Mouse (Mus musculus) CD4-positive, CD25-positive, alpha-beta regulatory T cell, adult 4 months (primary cell): Measurements from ENCODE around the gene Ebf1. TPM values are rescaled to one million over a fixed set of nuclear protein-coding genes. Genes with fewer than 3 reads are reported as not detected.

ENCODE experiments used
- ATAC-seq: one replicate; pipeline ENCODE4 v1.8.0; 2017
- polyA plus RNA-seq, 2 experiments: library from polyadenylated mRNA; unstranded; fragments of 100-300 nt; shearing (Covaris generic); gene quantifications; one replicate each; pipeline ENCODE4 v1.2.1; 2017

Ebf1 gene
- polyA plus RNA-seq, 2 experiments from 2014 or later: 0.30 to 3.9 TPM

DNA sequence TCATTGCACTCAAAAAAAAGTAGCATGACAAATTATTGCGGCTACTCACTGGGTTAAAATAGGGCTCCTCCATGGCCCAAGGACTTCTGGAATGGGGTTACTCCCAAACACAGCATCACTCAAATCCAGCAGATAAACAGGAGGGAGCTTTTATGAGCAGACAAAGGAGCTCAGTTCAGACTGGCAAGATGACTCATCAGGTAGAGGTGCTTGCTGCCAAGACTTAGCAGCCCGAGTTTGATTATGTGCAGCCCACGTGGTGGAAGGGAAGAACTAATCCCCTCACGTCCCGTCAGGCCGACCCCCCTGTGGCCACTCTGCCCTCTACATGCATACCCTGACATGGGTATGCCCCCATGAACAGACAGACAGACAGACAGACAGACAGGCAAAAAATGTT is 285.0 kb downstream of the Ebf1 start:
- ATAC-seq: no peak

DNA sequence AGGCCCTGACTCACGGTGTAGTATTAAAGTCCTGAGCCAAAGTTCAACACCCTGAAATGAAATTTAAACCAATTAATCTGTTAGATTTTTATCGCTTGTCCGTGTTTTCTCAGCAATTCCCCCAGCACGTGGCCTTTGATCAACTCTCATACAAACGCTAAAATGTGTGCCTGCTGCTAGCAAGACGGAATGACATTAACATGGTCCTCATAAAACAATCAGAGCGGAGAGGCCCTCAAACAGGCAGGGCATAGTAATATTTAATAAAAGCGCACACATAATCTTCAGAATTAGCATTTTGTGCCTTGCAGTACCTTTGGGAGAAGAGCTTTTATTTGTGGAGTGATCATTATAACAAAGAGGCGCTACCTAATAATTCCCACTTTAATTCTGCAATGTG is 287.0 kb downstream of the Ebf1 start:
- no peak for ATAC-seq

DNA sequence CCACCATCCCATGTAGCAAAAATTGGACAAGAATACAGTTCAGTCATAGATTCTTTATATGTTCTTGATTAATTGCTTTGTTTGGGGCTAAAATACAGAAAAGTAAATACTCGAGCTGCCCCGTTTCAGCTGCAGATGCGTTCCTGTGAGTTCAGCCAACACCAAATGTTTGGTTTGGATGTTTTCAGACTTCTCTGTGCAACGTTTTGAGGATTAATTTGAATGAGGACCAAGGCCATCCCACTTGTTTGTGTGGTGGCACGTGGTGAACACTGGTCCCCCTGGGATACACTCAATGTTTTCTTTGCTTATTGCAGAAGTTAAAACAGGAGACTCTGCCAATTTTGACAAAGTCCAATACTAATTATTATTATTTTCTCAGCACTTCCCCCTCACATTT is 289.3 kb downstream of the Ebf1 start:
- no peak for ATAC-seq

DNA sequence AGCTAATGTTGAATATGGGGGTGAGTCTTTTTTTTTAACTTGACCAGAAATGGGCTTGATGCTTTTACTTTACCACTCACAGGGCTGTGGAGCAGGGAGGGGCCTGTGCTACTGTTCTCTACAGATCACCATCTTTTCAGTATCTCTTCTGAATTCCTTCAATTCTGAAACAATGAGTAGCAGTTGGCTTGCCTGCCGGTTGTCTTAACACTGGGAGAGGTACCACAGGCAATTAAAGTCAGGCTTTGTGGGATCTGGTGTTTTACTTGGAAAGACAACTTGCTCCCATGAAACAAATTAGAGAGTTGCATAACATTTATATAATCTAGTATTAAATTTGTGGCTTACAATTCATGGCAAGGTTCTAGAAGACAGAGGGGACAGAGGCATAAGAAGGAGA is 294.6 kb downstream of the Ebf1 start:
- ATAC-seq: no peak

DNA sequence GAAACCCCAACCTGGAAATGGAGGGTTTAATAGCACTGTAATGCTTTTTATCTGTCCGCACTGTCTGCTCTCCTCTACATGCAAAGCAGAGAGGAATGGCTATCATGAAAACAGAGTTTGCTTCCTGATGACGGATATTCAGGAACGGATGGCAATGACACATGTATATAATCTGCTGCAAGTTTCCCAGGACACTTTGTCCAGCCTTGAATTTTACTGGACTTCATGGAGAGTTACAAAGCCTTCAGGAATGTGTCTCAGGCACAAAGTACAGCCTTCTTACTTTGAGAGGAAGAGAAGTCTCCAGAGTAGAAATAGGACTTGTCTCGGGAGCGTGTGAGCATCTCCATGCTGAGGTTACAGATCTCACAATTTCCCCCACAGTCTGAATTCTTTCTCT is 296.7 kb downstream of the Ebf1 start:
- ATAC-seq: no peak

DNA sequence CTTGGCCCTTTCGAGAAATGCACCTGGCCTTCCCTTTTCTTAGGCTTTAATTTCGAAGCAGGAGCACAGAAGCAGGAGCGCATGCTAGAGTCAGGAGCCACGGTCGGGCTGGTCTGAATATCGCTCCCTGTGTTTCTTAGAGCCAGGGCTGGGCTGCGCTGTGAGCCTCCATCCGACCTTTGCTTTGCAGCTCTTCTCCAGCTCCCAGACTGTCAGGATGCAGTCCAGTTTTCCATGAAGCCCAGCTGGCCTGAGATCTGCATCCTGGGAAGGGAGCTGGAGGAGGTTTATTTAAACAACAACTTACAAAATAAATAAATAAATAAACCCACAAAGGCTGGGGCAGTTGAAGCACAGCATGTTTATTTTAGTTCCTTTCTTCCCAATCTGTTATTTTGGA is 299.9 kb downstream of the Ebf1 start:
- no peak for ATAC-seq

DNA sequence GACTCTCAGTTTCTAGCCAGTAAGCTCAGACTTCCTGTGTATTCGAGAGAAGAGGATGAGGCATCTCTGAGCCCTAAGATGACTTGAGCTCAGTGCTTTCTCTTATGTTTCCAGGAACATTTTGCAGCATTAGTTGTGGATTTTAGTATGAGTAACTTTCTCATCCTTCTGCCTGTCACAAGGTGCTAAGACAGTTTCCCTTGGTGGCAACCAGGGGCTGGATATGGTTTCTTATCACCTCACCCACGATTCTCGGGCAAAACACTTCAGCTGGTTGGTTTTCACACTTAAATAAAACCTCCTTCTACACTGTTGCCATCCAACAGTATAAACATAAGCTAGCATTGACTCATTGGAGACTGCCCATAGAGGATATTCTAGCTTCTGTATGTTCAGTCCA is 306.0 kb downstream of the Ebf1 start:
- ATAC-seq: no peak

DNA sequence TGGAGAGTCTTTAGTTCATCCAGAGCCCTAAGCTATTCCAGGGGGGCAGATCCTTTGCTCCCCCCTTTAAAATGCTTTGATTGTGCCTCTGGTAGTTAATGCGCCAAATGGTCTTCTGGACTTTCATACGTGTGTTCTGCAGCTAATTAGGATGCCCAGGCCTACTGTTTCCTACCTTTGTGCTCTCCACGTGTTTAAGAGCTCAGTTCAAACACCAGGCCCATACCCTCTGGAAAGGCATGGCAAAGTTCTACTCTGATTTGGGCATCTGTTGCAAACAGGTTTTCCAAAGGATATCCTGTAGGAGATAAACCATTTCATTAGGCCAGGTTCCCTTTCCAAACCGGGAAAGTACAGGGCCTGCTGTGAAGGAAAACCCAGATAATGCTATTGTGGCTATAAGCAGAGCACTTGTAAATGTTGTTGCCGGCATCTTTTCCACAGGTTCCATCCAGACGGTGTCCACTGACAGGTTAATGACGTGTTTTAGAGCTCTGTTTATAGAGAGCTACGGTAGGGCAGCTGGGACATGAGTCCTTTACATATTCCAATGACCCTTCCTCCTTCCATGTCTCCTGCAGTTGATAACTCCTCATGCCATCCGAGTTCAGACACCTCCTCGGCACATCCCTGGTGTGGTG is 306.9 kb downstream of the Ebf1 start:
- ATAC-seq: no peak

DNA sequence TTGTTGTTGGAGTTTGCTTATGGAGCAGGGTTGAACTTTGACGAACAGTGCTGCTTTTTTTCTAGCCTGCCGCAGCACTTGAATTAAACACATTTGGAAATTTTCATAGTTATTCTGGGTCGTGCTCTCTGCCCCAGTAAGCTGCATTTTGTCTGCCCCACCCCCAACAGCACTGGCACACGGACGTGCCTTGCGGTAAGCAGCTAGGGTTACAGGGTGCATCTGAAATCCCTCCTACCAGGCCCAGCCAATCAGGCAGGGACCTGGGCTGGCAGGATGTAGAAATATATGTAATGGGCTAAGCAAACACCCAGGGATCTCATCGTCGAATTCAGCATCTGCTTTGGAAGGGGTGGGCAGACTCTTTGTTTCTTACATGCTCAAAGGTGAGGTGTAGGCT is 307.8 kb downstream of the Ebf1 start:
- peak; percentile 66 for ATAC-seq

DNA sequence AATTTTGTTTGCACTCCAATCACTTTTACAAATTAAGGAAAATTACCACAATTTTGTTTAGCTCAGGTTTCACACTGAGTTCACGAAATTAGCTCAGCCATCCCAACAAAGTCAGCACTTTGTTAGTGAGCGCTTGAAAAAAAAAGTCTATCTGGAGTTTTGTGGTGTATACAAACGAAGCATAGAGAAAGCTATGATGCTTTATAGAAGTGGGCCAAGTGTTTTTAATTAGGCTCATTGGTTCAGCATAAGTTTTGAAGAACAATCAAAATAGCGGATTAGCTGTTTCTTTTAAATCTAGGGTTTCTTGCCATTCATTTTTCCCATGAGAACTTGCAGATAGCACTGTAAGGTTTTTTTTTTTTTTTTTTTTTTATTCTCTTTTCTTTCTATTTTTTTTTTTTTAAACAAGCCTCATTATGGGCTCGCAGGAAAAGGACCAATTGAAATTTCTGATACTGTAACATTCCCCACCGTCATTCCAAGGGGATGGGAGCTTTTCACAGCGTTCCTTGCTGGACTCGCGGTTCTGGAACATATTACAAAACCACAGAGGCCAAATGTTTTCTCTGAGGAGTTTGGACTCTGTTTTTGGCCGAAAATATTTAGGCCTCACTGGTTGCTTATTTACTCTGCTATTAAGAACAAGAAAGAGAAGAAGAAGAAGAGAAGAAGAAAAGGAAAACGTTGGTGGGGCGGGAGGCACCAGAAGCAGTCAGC is 308.8 kb downstream of the Ebf1 start:
- no peak for ATAC-seq

DNA sequence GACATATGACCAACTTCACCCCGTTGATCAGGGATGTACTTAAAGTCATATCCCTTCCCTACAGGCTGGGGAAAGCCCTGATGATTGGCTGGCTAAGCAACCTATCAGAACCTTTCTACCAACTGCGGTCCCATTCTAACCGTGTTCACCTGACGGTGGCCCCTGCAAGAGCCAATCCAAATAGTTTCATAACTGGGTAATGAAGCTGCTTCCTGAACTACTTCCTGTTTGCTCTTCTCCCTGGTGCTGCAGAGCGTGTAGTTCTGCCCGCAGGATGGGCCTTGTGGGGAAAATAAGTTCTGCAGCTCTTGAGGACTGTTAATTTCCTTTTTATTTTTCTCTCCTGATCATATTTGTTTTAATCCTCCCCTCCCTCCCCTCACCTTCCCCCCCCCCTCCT is 311.3 kb downstream of the Ebf1 start:
- ATAC-seq: no peak

DNA sequence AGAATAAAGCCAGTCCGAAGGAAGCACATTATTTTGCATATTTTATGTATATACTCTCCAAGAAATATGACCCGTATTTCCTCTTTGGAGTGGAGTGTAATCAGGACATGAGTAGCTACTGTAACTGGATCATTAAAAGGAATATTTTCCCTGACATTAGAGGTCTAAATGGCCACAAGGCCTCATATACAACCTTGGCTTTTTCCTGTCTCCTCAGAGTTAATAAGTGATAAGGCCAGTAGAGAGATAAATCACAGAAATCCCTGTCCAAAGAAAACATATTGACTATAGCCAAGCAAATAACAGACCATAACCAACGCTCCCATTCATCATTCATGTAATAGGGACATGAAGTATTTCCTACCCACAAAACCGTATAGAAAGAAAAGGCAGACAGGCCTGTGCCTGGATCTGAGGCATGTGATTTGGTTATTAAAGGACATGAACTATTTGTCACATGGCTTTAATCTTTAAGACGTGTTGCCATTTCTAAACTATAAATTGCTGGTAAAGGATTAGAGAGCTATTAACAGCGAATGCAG is 315.9 kb downstream of the Ebf1 start:
- ATAC-seq: no peak

DNA sequence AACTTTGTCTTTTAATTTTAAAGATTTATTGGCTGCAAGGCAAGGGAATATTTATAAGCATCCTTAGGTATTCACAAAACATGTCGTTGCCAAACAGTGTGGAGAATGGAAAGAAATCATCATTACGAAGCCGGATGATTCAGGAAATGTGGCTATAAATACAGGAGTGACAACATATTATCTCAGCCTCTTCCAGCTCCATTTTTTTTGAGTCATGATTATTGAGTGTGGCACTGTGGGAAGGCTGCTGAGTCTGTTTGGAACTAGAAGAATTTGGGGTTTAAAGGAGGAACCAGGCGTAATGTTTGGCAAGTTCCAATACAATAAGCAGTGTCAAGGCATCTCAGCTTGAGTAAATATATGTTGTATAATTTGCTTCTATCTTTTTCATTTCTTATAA is 326.7 kb downstream of the Ebf1 start:
- no peak for ATAC-seq

DNA sequence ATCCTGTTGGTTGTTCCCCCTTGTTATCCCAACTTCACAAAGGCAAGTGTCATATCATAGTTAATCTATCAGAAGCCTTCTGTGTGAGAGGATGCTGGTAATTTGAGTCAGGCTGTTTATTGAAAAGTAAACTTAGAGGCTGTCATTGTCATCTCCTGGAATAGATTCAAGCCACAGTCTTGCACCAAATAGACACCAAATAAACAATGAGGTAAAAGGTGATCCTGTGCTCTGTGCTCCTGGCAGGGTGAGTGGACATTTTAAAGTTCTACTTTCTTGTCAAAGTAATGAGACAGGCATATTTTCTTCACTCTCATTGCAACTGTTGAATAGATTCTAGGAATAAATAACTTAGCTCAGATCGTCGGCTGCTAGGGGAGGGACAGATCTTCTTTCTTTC is 327.3 kb downstream of the Ebf1 start:
- no peak for ATAC-seq

DNA sequence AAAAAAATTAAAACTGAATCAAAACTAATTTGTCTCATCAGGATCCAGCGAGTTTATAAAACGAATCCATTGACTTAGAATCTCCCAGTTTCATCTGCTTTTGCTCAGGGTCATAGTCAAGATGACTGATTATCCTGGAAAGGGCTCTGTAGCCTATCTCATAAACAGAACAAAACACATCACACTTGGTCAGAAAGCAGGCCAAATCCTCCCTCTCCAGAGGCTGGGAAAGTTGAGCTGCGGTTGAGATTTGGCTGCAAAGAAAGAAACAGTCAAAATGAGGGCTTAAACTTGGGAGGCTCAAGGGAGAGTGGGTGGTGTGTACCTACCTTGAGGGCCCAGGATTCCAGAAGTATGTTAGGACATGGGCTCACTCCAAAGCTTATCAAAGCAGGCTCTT is 329.5 kb downstream of the Ebf1 start:
- no peak for ATAC-seq

DNA sequence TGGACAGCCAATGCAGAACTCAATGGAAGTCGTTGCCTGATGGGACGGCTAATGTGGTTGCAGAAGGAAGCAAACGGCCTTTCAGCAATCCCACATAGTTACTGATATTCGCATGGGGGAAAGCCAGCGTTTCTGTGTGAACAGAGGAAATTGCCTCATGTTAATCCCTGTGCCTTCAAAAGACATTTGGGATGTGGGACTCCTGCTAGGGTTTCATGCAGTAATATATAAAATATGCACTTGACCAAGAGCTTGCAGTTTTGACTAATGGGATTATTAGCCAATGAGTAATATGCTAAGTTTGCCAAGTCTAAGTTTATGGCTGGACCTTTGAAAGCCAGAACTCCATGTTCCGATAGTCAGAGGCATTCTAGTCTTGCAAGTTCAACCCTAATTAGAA is 331.4 kb downstream of the Ebf1 start:
- ATAC-seq: no peak

DNA sequence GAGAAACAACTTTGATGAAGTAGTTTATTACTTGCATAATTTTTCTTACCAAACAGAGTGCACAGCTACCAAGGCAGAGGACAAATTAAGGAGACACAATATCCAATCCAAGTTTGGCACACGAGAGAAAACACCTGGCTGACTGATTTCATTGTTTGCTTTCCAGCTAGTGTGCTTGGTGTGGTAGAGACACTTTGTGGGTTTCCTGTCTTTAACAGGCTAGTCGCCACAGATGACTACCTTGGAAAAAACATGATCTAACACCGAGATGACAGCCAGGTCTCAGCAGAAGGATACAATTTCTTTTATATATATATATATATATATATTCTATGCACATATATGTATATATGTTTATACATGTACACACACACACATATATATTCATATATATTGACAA is 332.0 kb downstream of the Ebf1 start:
- no peak for ATAC-seq

DNA sequence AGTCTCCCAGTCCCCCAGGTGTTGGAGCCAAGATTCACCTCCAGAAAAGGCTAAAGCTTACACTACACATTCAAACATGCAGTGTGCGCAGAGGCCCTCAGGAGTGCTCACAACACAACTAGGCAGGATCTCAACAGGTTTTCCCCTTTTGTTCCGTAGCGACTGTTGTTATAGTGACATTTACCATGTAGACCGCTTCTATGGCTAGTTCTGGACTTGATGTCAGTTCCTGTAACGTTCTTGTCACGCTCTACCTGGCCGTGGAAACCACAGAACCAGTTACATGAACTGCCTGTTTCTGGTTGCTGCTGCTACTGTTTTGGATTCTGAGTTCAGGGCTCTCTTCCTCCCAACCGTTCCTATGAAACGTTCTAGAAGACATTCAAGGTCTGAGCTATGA is 333.2 kb downstream of the Ebf1 start:
- no peak for ATAC-seq

DNA sequence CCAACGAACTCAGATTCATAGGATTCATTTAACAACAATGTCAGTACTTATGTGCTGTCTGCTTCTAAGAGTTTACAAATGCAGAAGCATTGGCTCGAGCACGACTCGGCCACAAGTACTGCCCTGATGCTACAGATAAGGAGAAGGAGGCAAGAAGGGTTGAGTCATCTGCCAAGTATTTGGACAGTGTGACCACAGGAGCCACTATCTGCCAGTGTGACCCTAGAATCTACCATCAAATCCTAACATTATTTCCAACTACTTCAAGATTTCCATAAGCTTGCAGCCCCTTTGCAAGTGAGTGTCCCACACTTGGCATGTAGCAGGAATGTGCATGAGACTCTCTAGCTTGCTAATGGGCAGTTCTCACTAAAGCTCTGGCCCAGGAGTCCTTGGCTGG is 334.4 kb downstream of the Ebf1 start:
- no peak for ATAC-seq

DNA sequence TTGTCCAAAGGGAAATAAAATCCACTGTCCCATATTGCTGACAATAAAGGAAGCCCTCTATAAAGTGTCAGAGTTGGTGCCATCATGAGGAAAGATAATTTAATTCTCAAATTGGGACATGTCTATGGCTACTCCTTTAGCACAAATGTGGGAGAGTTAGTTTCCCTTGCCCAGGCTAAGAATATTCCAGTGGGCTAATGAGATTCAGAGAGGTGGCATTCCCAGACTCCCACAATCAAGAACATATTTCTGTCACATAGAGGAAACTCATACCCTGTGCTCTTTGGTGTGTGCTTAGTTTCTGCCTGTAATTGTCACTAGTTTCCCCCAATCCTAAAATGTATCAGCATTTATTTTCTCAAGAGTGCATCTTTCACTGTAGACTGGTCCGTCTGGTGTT is 336.2 kb downstream of the Ebf1 start:
- no peak for ATAC-seq

DNA sequence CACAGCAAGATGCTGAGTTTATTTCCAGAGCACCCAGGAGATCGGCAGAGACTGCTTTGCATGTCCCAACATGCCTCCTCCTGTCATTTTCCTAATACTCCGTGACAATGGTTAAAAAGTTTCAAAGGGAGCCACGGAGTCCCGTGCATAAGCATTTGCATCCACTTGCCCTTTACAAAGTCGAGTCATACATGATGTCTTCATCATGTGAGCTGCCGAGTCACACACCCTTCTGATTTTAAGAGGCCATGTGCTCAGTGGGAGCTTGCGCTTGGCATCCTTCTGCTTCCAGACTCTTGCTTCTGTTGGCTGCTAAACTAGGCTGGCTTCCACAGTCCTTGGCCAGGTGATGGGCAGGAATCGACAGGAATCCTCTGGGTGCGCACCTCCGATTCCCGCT is 336.7 kb downstream of the Ebf1 start:
- no peak for ATAC-seq

DNA sequence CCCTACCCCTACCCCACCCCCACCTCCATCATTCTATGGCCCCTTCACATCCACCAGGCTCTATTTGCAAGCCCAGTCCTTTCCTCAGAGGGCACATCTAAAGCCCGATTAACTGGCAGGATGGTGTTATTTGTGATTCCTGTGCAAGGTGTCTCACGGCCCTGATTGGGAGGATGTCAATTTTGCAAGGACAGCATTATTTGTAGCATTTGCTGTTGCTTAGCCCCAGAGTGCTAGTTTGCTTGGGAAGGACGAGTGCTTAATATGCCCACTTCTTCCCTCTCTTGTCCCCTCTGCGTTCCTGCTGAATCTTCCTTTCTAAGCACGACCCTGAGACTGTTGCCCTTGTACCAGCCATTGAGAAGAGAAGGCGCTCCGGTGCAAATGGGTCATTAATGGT is 337.2 kb downstream of the Ebf1 start:
- ATAC-seq: no peak

DNA sequence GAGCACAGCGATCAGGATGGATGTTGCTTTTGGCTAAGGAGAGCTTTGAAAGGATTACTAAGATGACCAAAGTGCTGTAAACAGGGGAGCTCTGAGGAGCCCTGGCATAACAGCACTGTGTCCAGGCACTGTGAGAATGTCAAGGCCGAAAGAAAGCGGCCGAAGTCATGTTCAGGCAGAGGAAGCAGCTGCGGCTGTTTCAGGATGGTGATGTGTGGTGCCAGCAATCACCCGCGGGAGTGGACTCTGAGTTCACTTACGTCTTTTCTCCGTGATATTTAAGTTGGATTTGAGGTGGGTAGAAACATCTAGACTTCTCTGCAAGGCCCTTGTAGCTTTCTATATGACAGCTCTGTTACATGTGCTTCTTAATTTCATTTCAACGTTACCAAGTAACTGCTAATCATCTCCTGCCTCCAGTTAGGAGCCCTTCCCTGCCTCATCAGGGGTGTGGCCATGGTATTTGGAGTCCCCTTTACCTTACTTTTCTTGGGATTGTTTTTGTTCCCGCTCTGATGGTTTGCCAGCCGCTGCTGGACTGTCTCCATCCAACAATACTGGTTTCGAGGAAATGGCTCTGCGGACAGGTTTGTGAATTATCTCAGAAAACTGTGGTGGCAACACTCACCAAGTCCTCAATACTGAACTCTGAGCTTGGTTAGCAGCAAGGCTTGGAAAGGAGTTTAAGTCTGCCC is 345.8 kb downstream of the Ebf1 start:
- no peak for ATAC-seq

DNA sequence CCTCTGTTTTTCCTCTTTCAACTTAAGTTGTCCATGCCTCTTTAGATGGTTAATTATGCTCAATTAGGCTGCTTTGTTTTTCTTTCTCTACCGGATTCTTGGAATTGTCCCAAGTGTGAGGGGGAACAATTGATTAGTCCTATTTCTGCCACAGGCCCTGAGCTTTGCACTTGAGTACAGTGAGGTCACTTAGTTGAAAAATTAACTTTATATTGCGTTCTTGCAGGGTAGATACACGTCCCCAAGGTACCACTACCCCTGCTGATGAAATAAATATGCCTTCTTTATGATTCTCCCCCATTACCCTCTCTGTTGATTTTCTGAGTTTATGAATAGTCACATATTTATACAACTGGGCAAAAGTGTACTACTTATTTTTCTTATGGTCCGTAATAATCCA is 351.9 kb downstream of the Ebf1 start:
- ATAC-seq: no peak
